ENCODE assay signal across 9 mouse cellular contexts in genomic region chr1:167239916-167240315, GRCm38 (mm10). TPM values are rescaled to one million over a fixed set of nuclear protein-coding genes. Genes with fewer than 3 reads are reported as not detected.
DNase-seq lines count a peak whose midpoint lies in the region; ATAC-seq and TF ChIP-seq lines count a peak whose summit lies in the region.
"Had no signal": no experiment of that assay in that cellular context is flagged by ENCODE, and none has a peak within 500 bp of the region (broad histone marks: within the 10 kb centered on the region; RNA-seq: fewer than 3 reads in every experiment).

No protein-coding gene starts in this region.

- peak; percentile 38 for DNase-seq in Muller cell, postnatal 12 days (ENCODE audit: inconsistent ontology term)
- DNase-seq in cerebellum, adult 9-11 months, result peak; percentile 76
- peak; percentile 84 for DNase-seq in left cerebral cortex, postnatal 4 days
- no peak for DNase-seq in lung, adult 2 months
- no peak for DNase-seq in spleen, postnatal 36 days (ENCODE audit: low spot score in 2 of 2)
- DNase-seq in thymus, postnatal 14 days, result no peak

- H3K9ac ChIP-seq in hindbrain, embryonic 15.5 days, result no peak overlapping the region
- no peak overlapping the region for H3K9ac ChIP-seq in intestine, postnatal 0 days (ENCODE audit: low read depth, low read length)

- H3K4me3 ChIP-seq in hindbrain, embryonic 15.5 days, result no peak overlapping the region
- no peak overlapping the region for H3K4me3 ChIP-seq in intestine, postnatal 0 days (ENCODE audit: low read depth, low read length)
- no peak overlapping the region for H3K4me3 ChIP-seq in lung, adult 2 months (replicated peaks; ENCODE audit: extremely low read depth, low read depth, low read length)

- no peaks in the 10 kb centered on the region for H3K27me3 ChIP-seq in hindbrain, embryonic 15.5 days
- H3K27me3 ChIP-seq in intestine, postnatal 0 days (replicated peaks; ENCODE audit: control insufficient read depth, insufficient read depth, low read length), result no peaks in the 10 kb centered on the region

- TF ChIP-seq POLR2A in lung, adult 2 months (IDR thresholded peaks at IDR 0.05; ENCODE audit: borderline replicate concordance, extremely low read depth, low read depth, low read length), result no peak

- ATAC-seq in hindbrain, embryonic 15.5 days (ENCODE audit: low FRiP score, low read depth), result 0 out of 2 replicates have a peak, but pooled peaks have one; percentile 17
- ATAC-seq in intestine, postnatal 0 days, result no peak

- H3K4me1 ChIP-seq in hindbrain, embryonic 15.5 days (replicated peaks), result peaks cover 30% of the 10 kb centered on the region
- H3K4me1 ChIP-seq in intestine, postnatal 0 days (replicated peaks; ENCODE audit: control insufficient read depth, insufficient read depth, low read length), result no peaks in the 10 kb centered on the region
- H3K4me1 ChIP-seq in lung, adult 2 months (ENCODE audit: control insufficient read depth, insufficient read depth, low read length), result peaks cover 5% of the 10 kb centered on the region

- WGBS in hindbrain, embryonic 15.5 days, result 27% methylated on average over 12 of the region's 12 CpGs
- WGBS in intestine, postnatal 0 days, result 83% methylated on average over 12 of the region's 12 CpGs
- 65% methylated on average over 12 of the region's 12 CpGs for WGBS in lung, adult 2 months

- intact Hi-C loops in left cerebral cortex, postnatal 4 days (cut with DNase I), result no loop called here

- no peaks in the 10 kb centered on the region for H3K9me3 ChIP-seq in hindbrain, embryonic 15.5 days
- H3K9me3 ChIP-seq in intestine, postnatal 0 days (ENCODE audit: control insufficient read depth), result no peaks in the 10 kb centered on the region
- H3K9me3 ChIP-seq: G1E had no signal

- TF ChIP-seq CTCF in intestine, postnatal 0 days (IDR thresholded peaks at IDR 0.05; ENCODE audit: low read depth), result no peak
- no peak for TF ChIP-seq CTCF in lung, adult 2 months (IDR thresholded peaks at IDR 0.05; ENCODE audit: insufficient read depth, low read length)

- no peak overlapping the region for H3K4me2 ChIP-seq in hindbrain, embryonic 15.5 days
- H3K4me2 ChIP-seq in intestine, postnatal 0 days (replicated peaks; ENCODE audit: low read depth), result no peak overlapping the region

- H3K36me3 ChIP-seq in hindbrain, embryonic 15.5 days, result peaks cover 12% of the 10 kb centered on the region
- peaks cover 4% of the 10 kb centered on the region; the same call in 1 of the 2 replicates for H3K36me3 ChIP-seq in intestine, postnatal 0 days (ENCODE audit: control insufficient read depth, insufficient read depth)

- no peak overlapping the region for H3K27ac ChIP-seq in hindbrain, embryonic 15.5 days (replicated peaks)
- H3K27ac ChIP-seq in intestine, postnatal 0 days (ENCODE audit: low read depth, low read length), result no peak overlapping the region

RNA-seq across cellular contexts. Expression of gene Uck2, which starts 45.2 kb away (rescaled TPM):
- 52.5 and 53.2 TPM in 2 replicates for polyA plus RNA-seq in hindbrain, embryonic 15.5 days (2015; fragmentation: Nextera tagmentation; extraction: Ambion mirVana)
- 10 to 100 TPM; 80.8 to 85.6 TPM for total RNA-seq in left cerebral cortex, postnatal 4 days (2021)
- polyA plus RNA-seq in intestine, postnatal 0 days (2015; fragmentation: Nextera tagmentation; extraction: Ambion mirVana), result 10.1 and 10.8 TPM in 2 replicates
- 12.6 and 17.4 TPM in 2 replicates for polyA plus RNA-seq in lung, adult 2 months (2012; rRNA removed)

Comparison
In these comparisons a context has a peak if more than half of its experiments do, and no peak if none do; other contexts are left out.
1. DNase-seq: peak in Muller cell, postnatal 12 days (single experiment), cerebellum, adult 9-11 months (single experiment) and left cerebral cortex, postnatal 4 days (single experiment); none in lung, adult 2 months (single experiment), spleen, postnatal 36 days (0 of 2) and thymus, postnatal 14 days (single experiment).